Mouse (Mus musculus) CH12.LX (cell line): ENCODE results near the gene Gm3164. TPM values are rescaled to one million over a fixed set of nuclear protein-coding genes. Genes with fewer than 3 reads are reported as not detected.
"Not testable (repeated sequence)": the region's sequence is repeated elsewhere in the genome, so short reads cannot be mapped to it uniquely, and the experiment has no call there.

Source experiments
- DNase-seq: peaks from one replicate; pipeline ENCODE4 v3.0.0-alpha.2; 2013; ENCODE audit errors: extremely low read depth
- H3K27ac ChIP-seq: 2 replicates; pipeline ENCODE4 v1.5.1; 2012; ENCODE audit warnings: low read depth, mild to moderate bottlenecking, control low read depth, moderate library complexity; ENCODE audit not compliant: insufficient read depth
- H3K27me3 ChIP-seq: replicated peaks from 2 replicates; pipeline ENCODE3; 2012; ENCODE audit warnings: inconsistent platforms
- H3K36me3 ChIP-seq, 2 experiments: replicated peaks in 1 of 2; 2 replicates each; pipeline versions ENCODE3 to v1.6.1; 2012; ENCODE audit warnings: inconsistent platforms in 1 of 2, low read length in 1 of 2, mild to moderate bottlenecking in 1 of 2, mixed read lengths in 1 of 2, moderate library complexity in 1 of 2; ENCODE audit not compliant: control insufficient read depth in 1 of 2, insufficient read depth in 1 of 2
- H3K4me1 ChIP-seq, 2 experiments: 2 replicates each; pipeline ENCODE4 v1.6.1; 2012; ENCODE audit warnings: inconsistent platforms in 1 of 2, moderate library complexity in 1 of 2; ENCODE audit not compliant: insufficient read depth in 2 of 2, control insufficient read depth in 1 of 2
- H3K4me2 ChIP-seq: 2 replicates; pipeline ENCODE4 v1.6.1; 2012; ENCODE audit warnings: low read depth, mild to moderate bottlenecking, control low read depth; ENCODE audit not compliant: poor library complexity, insufficient read depth, severe bottlenecking
- H3K4me3 ChIP-seq, 3 experiments: fragments of 150-350 bp in 1 of 3; sonication (generic) in 1 of 3; replicated peaks in 1 of 3; 2 replicates each; pipeline versions ENCODE3 to v1.5.1; 2011 to 2012; ENCODE audit warnings: low read depth in 2 of 3, low read length in 2 of 3, mild to moderate bottlenecking in 2 of 3, moderate library complexity in 2 of 3, control low read depth in 1 of 3, improper control_type of control experiment in 1 of 3, inconsistent platforms in 1 of 3, mixed read lengths in 1 of 3; ENCODE audit not compliant: poor library complexity in 1 of 3
- H3K79me2 ChIP-seq: replicated peaks from 2 replicates; pipeline ENCODE4 v1.6.1; 2012; ENCODE audit warnings: mild to moderate bottlenecking, moderate library complexity; ENCODE audit not compliant: control insufficient read depth, poor library complexity, insufficient read depth, severe bottlenecking; ENCODE audit errors: extremely low read depth
- H3K9ac ChIP-seq: 2 replicates; pipeline ENCODE4 v1.6.1; 2012; ENCODE audit warnings: low read depth, mild to moderate bottlenecking, control low read depth, moderate library complexity; ENCODE audit not compliant: insufficient read depth
- H3K9me3 ChIP-seq: replicated peaks from 2 replicates; pipeline ENCODE3; 2012; ENCODE audit warnings: low read length, inconsistent platforms, mixed read lengths
- dilution Hi-C: fragments of 300-500 bp; cut with MboI; formaldehyde crosslinking; loops from 2 replicates; pipeline ENCODE4 v1.14.3; 2020; ENCODE audit warnings: low sequenced_read_pairs; ENCODE audit not compliant: extremely low pct_unique_long_range_greater_than_20kb, extremely low pct_ligation_motif_present
- in situ Hi-C: fragments of 300-500 bp; cut with MboI; formaldehyde crosslinking; loops from 3 replicates; pipeline ENCODE4 v1.14.3; 2019; ENCODE audit warnings: low sequenced_read_pairs, low pct_ligation_motif_present, low pct_unique_long_range_greater_than_20kb, mixed read lengths
- polyA plus RNA-seq: library from polyadenylated mRNA; unstranded; fragments of >175 nt; gene quantifications from 2 replicates; pipeline ENCODE4 v1.2.1, GENCODE M21; 2012; ENCODE audit warnings: low read depth; ENCODE audit not compliant: insufficient read length
- total RNA-seq, 2 experiments: library from RNA; depleted of rRNA; stranded (reverse); fragments of 300-350 nt in 1 of 2; fragments of >200 nt in 1 of 2; gene quantifications; 2 replicates each; pipeline ENCODE4 v1.2.3; 2012 to 2014

Gene Gm3164
- total and polyA plus RNA-seq, 3 experiments, result not detected

- H3K9me3 ChIP-seq, H3K4me2 ChIP-seq, H3K4me1 ChIP-seq, in situ Hi-C loops, H3K36me3 ChIP-seq, H3K27me3 ChIP-seq, dilution Hi-C loops, H3K27ac ChIP-seq, DNase-seq, H3K9ac ChIP-seq, H3K4me3 ChIP-seq, H3K79me2 ChIP-seq: not testable (repeated sequence)
Observed at GRCm38 (mm10) chr14:4397226-4397625, 18.0 kb upstream of the Gm3164 start, which contains the start of gene Gm3159. Gene Gm3159 (plus strand): TSS chr14:4397526.

- H3K9me3 ChIP-seq, H3K79me2 ChIP-seq, dilution Hi-C loops, H3K4me2 ChIP-seq, H3K4me1 ChIP-seq, H3K9ac ChIP-seq, H3K27ac ChIP-seq, in situ Hi-C loops, H3K4me3 ChIP-seq, H3K27me3 ChIP-seq, DNase-seq, H3K36me3 ChIP-seq: not testable (repeated sequence)
Observed at GRCm38 (mm10) chr14:4398624-4399023, 16.6 kb upstream of the Gm3164 start.

- H3K9me3 ChIP-seq, H3K4me1 ChIP-seq, H3K4me2 ChIP-seq, H3K79me2 ChIP-seq, H3K4me3 ChIP-seq, H3K36me3 ChIP-seq, DNase-seq, H3K9ac ChIP-seq, H3K27ac ChIP-seq, in situ Hi-C loops, H3K27me3 ChIP-seq, dilution Hi-C loops: not testable (repeated sequence)
Observed at GRCm38 (mm10) chr14:4400115-4400789, 15.0 kb upstream of the Gm3164 start.

GRCm38 (mm10) chr14:4401245-4401644, 14.0 kb upstream of the Gm3164 start:
- H3K9ac ChIP-seq, H3K27ac ChIP-seq, in situ Hi-C loops, H3K9me3 ChIP-seq, H3K4me3 ChIP-seq, H3K36me3 ChIP-seq, DNase-seq, H3K27me3 ChIP-seq, H3K4me1 ChIP-seq, H3K4me2 ChIP-seq, dilution Hi-C loops, H3K79me2 ChIP-seq: not testable (repeated sequence)

GRCm38 (mm10) chr14:4403840-4404239, 11.4 kb upstream of the Gm3164 start:
- H3K27me3 ChIP-seq, H3K9ac ChIP-seq, H3K27ac ChIP-seq, dilution Hi-C loops, H3K9me3 ChIP-seq, H3K36me3 ChIP-seq, H3K4me1 ChIP-seq, H3K4me2 ChIP-seq, DNase-seq, in situ Hi-C loops, H3K4me3 ChIP-seq, H3K79me2 ChIP-seq: not testable (repeated sequence)

GRCm38 (mm10) chr14:4409939-4410338, 5.3 kb upstream of the Gm3164 start:
- H3K9ac ChIP-seq, H3K27me3 ChIP-seq, dilution Hi-C loops, DNase-seq, H3K9me3 ChIP-seq, H3K27ac ChIP-seq, H3K4me1 ChIP-seq, H3K4me3 ChIP-seq, H3K79me2 ChIP-seq, in situ Hi-C loops, H3K36me3 ChIP-seq, H3K4me2 ChIP-seq: not testable (repeated sequence)
